Mouse (Mus musculus): ENCODE data around the gene Slc41a3.

DNA sequence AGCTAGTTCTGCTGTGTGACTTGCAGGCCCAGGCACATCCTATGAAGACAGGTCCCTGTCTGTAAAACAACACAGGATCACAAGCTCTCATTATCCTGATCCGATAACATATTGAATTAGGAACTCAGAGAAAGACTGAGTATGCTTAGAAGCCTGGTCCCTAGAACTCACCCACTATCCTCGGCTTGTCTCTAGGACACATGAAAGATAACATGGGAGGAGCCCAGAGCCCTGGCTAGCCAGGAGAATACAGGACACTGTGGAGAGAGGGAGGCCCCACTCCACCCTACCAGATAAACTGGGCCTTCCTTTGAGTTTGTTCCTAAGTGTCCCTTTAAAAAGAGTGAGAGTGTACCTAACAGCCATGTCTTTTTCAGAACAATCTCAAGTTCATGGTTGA, 55.4 kb downstream of the Slc41a3 start:
- TF ChIP-seq POLR2A (IDR thresholded peaks at IDR 0.05; ENCODE audit: borderline replicate concordance, extremely low read depth, insufficient read depth, insufficient read length, poor library complexity, severe bottlenecking) (no peak), CTCF (IDR thresholded peaks at IDR 0.05; ENCODE audit: borderline replicate concordance, extremely low read depth, insufficient read depth, insufficient read length) (no peak)
